Mouse (Mus musculus): ENCODE results near the gene Cdh23.

- TF ChIP-seq CTCF (IDR thresholded peaks at IDR 0.05; ENCODE audit: borderline replicate concordance, extremely low read depth, insufficient read depth, insufficient read length) (no peak), POLR2A (IDR thresholded peaks at IDR 0.05; ENCODE audit: borderline replicate concordance, extremely low read depth, insufficient read depth, insufficient read length, poor library complexity, severe bottlenecking) (no peak)
Observed at GRCm38 (mm10) chr10:60280353-60280752, 415.9 kb downstream of the Cdh23 start.

Measured in brain, embryonic 14.5 days (tissue).